Mouse (Mus musculus) ES-Bruce4 (cell line): ENCODE measurements around the gene Cst3. TPM values are rescaled to one million over a fixed set of nuclear protein-coding genes. Genes with fewer than 3 reads are reported as not detected.

ENCODE experiments used
- H3K27ac ChIP-seq: 2 replicates; pipeline ENCODE4 v1.5.1; 2012; ENCODE audit warnings: low read length, inconsistent platforms; ENCODE audit not compliant: insufficient read depth
- H3K27me3 ChIP-seq: 2 replicates; pipeline ENCODE4 v1.6.1; 2012; ENCODE audit warnings: mild to moderate bottlenecking, low read length, inconsistent platforms; ENCODE audit not compliant: control insufficient read depth, poor library complexity, insufficient read depth, severe bottlenecking
- H3K36me3 ChIP-seq: 2 replicates; pipeline ENCODE4 v1.6.1; 2012; ENCODE audit warnings: inconsistent platforms, mild to moderate bottlenecking, low read length, moderate library complexity; ENCODE audit not compliant: control insufficient read depth, poor library complexity, insufficient read depth, severe bottlenecking
- H3K4me1 ChIP-seq: one replicate; pipeline ENCODE4 v1.8.1; 2011; ENCODE audit warnings: low read length; ENCODE audit not compliant: control insufficient read depth, insufficient read depth
- H3K4me3 ChIP-seq: 2 replicates; pipeline ENCODE4 v1.5.1; 2011; ENCODE audit warnings: low read depth, mild to moderate bottlenecking, low read length
- H3K9ac ChIP-seq: 2 replicates; pipeline ENCODE4 v1.6.1; 2012; ENCODE audit warnings: low read depth, mild to moderate bottlenecking, inconsistent platforms; ENCODE audit not compliant: poor library complexity, severe bottlenecking
- H3K9me3 ChIP-seq: replicated peaks from 2 replicates; pipeline ENCODE4 v1.6.1; 2012; ENCODE audit warnings: mild to moderate bottlenecking, low read length, inconsistent platforms; ENCODE audit not compliant: control insufficient read depth, poor library complexity, insufficient read depth, severe bottlenecking
- CTCF ChIP-seq: IDR thresholded peaks from one replicate; pipeline ENCODE4 v1.8.1; 2011; ENCODE audit warnings: low read depth, low read length
- EP300 ChIP-seq: IDR thresholded peaks from 2 replicates; pipeline ENCODE4 v1.6.1; 2011; ENCODE audit warnings: low read depth, low read length; ENCODE audit not compliant: insufficient read depth
- POLR2A ChIP-seq: IDR thresholded peaks from one replicate; pipeline ENCODE4 v1.8.1; 2011; ENCODE audit warnings: low read length; ENCODE audit not compliant: insufficient read depth
- polyA plus RNA-seq: library from polyadenylated mRNA; stranded (reverse); fragments of >200 nt; gene quantifications from 2 replicates; pipeline ENCODE4 v1.2.4, GENCODE M21; 2011; ENCODE audit warnings: low read depth; ENCODE audit not compliant: missing spikeins, insufficient read depth, insufficient read length

The Cst3 gene
- polyA plus RNA-seq, 1 experiment = 318 TPM

- Histone ChIP-seq H3K4me1 (peaks cover 4% of the 10 kb centered on the region), H3K27me3 (no peaks in the 10 kb centered on the region), H3K36me3 (peaks cover 13% of the 10 kb centered on the region; the same call in 1 of the 2 replicates), H3K9ac (peak overlapping the region; percentile 64), H3K27ac (peak overlapping the region; percentile 92), H3K4me3 (peak overlapping the region; percentile 96), H3K9me3 (no peaks in the 10 kb centered on the region)
- TF ChIP-seq EP300 = peak; percentile 85
- TF ChIP-seq CTCF = no peak
Measured at GRCm38 (mm10) chr2:148874617-148875334, 716 bp downstream of the Cst3 start.

DNA sequence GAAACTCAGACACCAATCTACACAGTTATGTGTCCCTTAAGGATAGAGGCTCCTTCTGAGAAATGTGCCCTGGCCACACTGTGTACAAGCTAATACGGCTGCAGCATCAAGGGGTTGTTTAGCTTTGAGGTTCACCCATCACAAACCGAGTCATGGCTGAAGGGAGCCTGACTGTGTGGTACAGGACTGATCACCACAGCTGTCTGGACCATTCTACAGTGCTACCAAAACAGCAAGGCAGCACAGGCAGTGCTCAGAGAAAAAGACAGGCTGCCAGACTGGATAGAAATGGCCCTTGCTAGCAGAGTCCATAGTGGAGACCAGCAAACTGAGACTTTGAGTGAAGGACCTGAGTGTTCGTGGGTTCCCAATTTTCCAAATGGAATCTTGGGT lies 1.3 kb downstream of the Cst3 start:
- TF ChIP-seq POLR2A = no peak
- Histone ChIP-seq H3K9me3 (no peaks in the 10 kb centered on the region), H3K27ac (no peak overlapping the region), H3K4me3 (peak overlapping the region; percentile 96), H3K9ac (peak overlapping the region; percentile 64; the same call in 1 of the 2 replicates), H3K27me3 (no peaks in the 10 kb centered on the region), H3K36me3 (peaks cover 13% of the 10 kb centered on the region; the same call in 1 of the 2 replicates), H3K4me1 (peaks cover 4% of the 10 kb centered on the region)

GRCm38 (mm10) chr2:148872860-148873259 lies 2.6 kb downstream of the Cst3 start:
- Histone ChIP-seq H3K27me3 (no peaks in the 10 kb centered on the region), H3K4me3 (no peak overlapping the region), H3K9ac (no peak overlapping the region), H3K4me1 (peaks cover 4% of the 10 kb centered on the region), H3K27ac (no peak overlapping the region), H3K36me3 (peaks cover 13% of the 10 kb centered on the region; the same call in 1 of the 2 replicates), H3K9me3 (no peaks in the 10 kb centered on the region)
- TF ChIP-seq EP300 (no peak), CTCF (no peak), POLR2A (no peak)

GRCm38 (mm10) chr2:148870526-148870925 lies 5.0 kb downstream of the Cst3 start:
- Histone ChIP-seq H3K27me3 (no peaks in the 10 kb centered on the region), H3K4me3 (no peak overlapping the region), H3K9ac (no peak overlapping the region), H3K36me3 (peaks cover 13% of the 10 kb centered on the region; the same call in 1 of the 2 replicates), H3K4me1 (peaks cover 2% of the 10 kb centered on the region), H3K9me3 (no peaks in the 10 kb centered on the region), H3K27ac (no peak overlapping the region)
- no peak for TF ChIP-seq CTCF
- TF ChIP-seq POLR2A = no peak
- TF ChIP-seq EP300 = no peak

GRCm38 (mm10) chr2:148868959-148869358 lies 6.5 kb downstream of the Cst3 start:
- TF ChIP-seq POLR2A (no peak), EP300 (no peak), CTCF (no peak)
- H3K4me3 ChIP-seq = no peak overlapping the region

DNA sequence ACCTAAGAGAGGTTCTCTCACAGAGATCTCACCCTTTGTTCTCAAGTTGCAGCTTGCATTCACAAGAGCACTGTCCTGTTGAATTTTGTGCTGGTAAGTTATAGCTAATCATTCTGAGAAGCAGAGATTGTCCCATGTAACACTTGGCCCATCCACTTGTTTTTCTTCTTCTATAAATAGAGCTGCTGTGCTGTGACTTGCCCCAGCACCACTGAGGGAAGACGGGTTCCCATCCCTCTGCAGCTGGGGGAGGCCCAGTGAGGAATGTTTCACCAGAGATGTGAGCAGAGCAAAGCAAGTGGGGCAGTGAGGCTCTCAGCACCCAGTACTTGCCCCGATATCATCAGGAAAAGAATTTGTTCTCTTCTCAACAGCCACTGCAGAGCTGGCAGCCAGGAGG lies 10.5 kb downstream of the Cst3 start, which contains the start of gene 9230104L09Rik:
Gene 9230104L09Rik (minus strand): TSS at position 73 of the 400 bp plus-strand sequence.
- H3K36me3 ChIP-seq = no peaks in the 10 kb centered on the region
- H3K27ac ChIP-seq = no peak within 1 kb of the TSS
- TF ChIP-seq POLR2A (no peak), CTCF (no peak), EP300 (no peak)

More at GRCm38 (mm10) chr2:148868959-148869358, 6.5 kb downstream of the Cst3 start:
- H3K27ac ChIP-seq = no peak overlapping the region
- H3K9me3 ChIP-seq = no peaks in the 10 kb centered on the region
- H3K36me3 ChIP-seq = peaks cover 13% of the 10 kb centered on the region; the same call in 1 of the 2 replicates
- H3K4me1 ChIP-seq = peaks cover 2% of the 10 kb centered on the region
- H3K9ac ChIP-seq = no peak overlapping the region
- no peaks in the 10 kb centered on the region for H3K27me3 ChIP-seq

More for the DNA sequence above, 10.5 kb downstream of the Cst3 start, which contains the start of gene 9230104L09Rik:
- no peak within 1 kb of the TSS for H3K9ac ChIP-seq
- H3K4me1 ChIP-seq = no peaks in the 10 kb centered on the region
- H3K27me3 ChIP-seq = no peaks in the 10 kb centered on the region
- no peaks in the 10 kb centered on the region for H3K9me3 ChIP-seq
- no peak within 1 kb of the TSS for H3K4me3 ChIP-seq
